Mouse (Mus musculus) hindbrain, embryonic 11.5 days (tissue): ENCODE measurements at regions not wholly inside any gene's neighbourhood (a gene's known extent, or its start where the extent isn't known, plus 50 kb on each side); places are given as distances from the start of the nearest gene placed in this dataset.

Source experiments
- ATAC-seq: fragments of 200-750 bp; cut with Nextera tagmentation; 2 replicates; pipeline ENCODE4 v1.8.0; 2017; ENCODE audit warnings: mild to moderate bottlenecking, moderate TSS enrichment, moderate library complexity; ENCODE audit not compliant: low FRiP score
- DNase-seq: peaks from one replicate; pipeline ENCODE4 v3.0.0-alpha.2; 2015; ENCODE audit warnings: low spot score
- H3K27ac ChIP-seq: fragments of 300-500 bp; sonication (generic); 2 replicates; pipeline ENCODE4 v1.5.1; 2014; ENCODE audit warnings: mild to moderate bottlenecking, low read depth, low read length
- H3K27me3 ChIP-seq: fragments of 300-500 bp; sonication (generic); 2 replicates; pipeline ENCODE4 v1.6.1; 2014; ENCODE audit warnings: mild to moderate bottlenecking, low read length, moderate library complexity, mixed read lengths; ENCODE audit not compliant: control insufficient read depth, insufficient read depth
- H3K36me3 ChIP-seq: fragments of 300-500 bp; sonication (generic); 2 replicates; pipeline ENCODE4 v1.6.1; 2014; ENCODE audit warnings: mild to moderate bottlenecking, low read length, moderate library complexity, mixed read lengths; ENCODE audit not compliant: control insufficient read depth, insufficient read depth
- H3K4me1 ChIP-seq: fragments of 300-500 bp; sonication (generic); replicated peaks from 2 replicates; pipeline ENCODE4 v1.6.1; 2014; ENCODE audit warnings: low read length, mixed read lengths; ENCODE audit not compliant: control insufficient read depth, insufficient read depth
- H3K4me2 ChIP-seq: fragments of 300-500 bp; sonication (generic); replicated peaks from 2 replicates; pipeline ENCODE4 v1.6.1; 2014; ENCODE audit warnings: mild to moderate bottlenecking, low read depth, low read length
- H3K4me3 ChIP-seq: fragments of 300-500 bp; sonication (generic); 2 replicates; pipeline ENCODE4 v1.5.1; 2014; ENCODE audit warnings: low read depth, low read length
- H3K9ac ChIP-seq: fragments of 300-500 bp; sonication (generic); 2 replicates; pipeline ENCODE4 v1.6.1; 2014; ENCODE audit warnings: low read depth, low read length
- H3K9me3 ChIP-seq: fragments of 300-500 bp; sonication (generic); 2 replicates; pipeline ENCODE4 v1.6.1; 2016; ENCODE audit warnings: low read length; ENCODE audit not compliant: control insufficient read depth
- WGBS: fragments of 180-500 bp; shearing (Covaris S2); extraction: QIAGEN DNeasy Blood & Tissue Kit; methylation state at CpG from one replicate; pipeline ENCODE4 v1.1.7; 2014; 5-methylcytosine and 5-hydroxymethylcytosine counted together

- H3K27me3 ChIP-seq = no peaks in the 10 kb centered on the region
- no peak overlapping the region for H3K27ac ChIP-seq
- H3K9ac ChIP-seq = no peak overlapping the region
- no peak overlapping the region for H3K4me2 ChIP-seq
- WGBS = 82% methylated on average over 5 of the region's 5 CpGs
- no peaks in the 10 kb centered on the region for H3K36me3 ChIP-seq
- no peaks in the 10 kb centered on the region for H3K4me1 ChIP-seq
- no peak overlapping the region for H3K4me3 ChIP-seq
- no peaks in the 10 kb centered on the region for H3K9me3 ChIP-seq
- DNase-seq (no peak), ATAC-seq (no peak)
Observed at GRCm38 (mm10) chr3:62730987-62731386, 126.0 kb upstream of the Gpr149 start.

DNA sequence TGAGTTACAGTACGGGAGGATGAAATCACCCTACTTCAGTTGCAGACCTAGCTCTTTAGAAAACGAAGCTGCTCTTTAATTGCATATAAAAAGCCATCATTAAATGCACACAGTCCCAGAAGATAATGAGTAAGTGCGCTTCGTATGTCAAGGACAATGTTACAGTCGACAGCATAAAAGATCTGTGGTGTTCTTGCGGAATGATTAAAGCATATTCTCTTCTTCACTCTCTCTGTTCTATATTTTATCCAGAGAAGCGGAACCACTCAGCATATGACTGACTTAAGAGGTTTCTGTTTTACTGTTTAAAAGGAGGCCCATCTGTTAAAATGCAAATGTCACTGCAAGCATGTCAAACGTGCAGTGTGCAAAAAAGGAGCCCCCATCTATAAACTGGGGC lies 121.0 kb upstream of the Gpr149 start:
- H3K4me3 ChIP-seq = no peak overlapping the region
- H3K27me3 ChIP-seq = no peaks in the 10 kb centered on the region
- no peak overlapping the region for H3K27ac ChIP-seq
- no peak for DNase-seq
- no peaks in the 10 kb centered on the region for H3K4me1 ChIP-seq
- no peaks in the 10 kb centered on the region for H3K36me3 ChIP-seq
- H3K9ac ChIP-seq = no peak overlapping the region
- ATAC-seq = no peak
- H3K4me2 ChIP-seq = no peak overlapping the region
- H3K9me3 ChIP-seq = no peaks in the 10 kb centered on the region
- 82% methylated on average over 8 of the region's 8 CpGs for WGBS

DNA sequence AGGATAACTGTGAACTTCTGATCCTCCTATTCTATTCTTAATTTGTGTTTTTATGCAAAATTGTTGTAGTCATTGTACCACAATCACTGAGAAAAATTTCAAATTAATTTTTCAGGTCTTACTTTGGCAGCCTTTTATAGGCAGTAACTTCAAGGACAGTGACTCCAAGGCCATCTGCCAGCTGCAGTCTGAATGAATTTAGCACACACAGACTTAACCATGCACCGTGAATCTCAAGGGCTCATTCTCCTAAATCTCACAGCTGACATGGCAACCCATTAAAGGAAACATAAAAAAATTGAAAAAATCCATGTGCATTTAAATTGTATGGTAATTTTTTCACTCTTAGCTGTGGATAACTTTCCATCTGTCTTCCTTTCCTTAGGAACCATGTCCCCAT lies 111.9 kb upstream of the Gpr149 start:
- ATAC-seq (no peak), DNase-seq (no peak)
- no peak overlapping the region for H3K4me2 ChIP-seq
- H3K36me3 ChIP-seq = no peaks in the 10 kb centered on the region
- H3K4me1 ChIP-seq = no peaks in the 10 kb centered on the region
- no peaks in the 10 kb centered on the region for H3K9me3 ChIP-seq
- no peak overlapping the region for H3K27ac ChIP-seq
- no peaks in the 10 kb centered on the region for H3K27me3 ChIP-seq
- H3K4me3 ChIP-seq = no peak overlapping the region
- 60% methylated on average over 1 of the region's 1 CpGs for WGBS
- no peak overlapping the region for H3K9ac ChIP-seq

GRCm38 (mm10) chr3:62715311-62715971 lies 110.5 kb upstream of the Gpr149 start:
- Histone ChIP-seq H3K36me3 (no peaks in the 10 kb centered on the region), H3K4me2 (no peak overlapping the region), H3K4me1 (no peaks in the 10 kb centered on the region), H3K27me3 (no peaks in the 10 kb centered on the region), H3K27ac (no peak overlapping the region), H3K9me3 (no peaks in the 10 kb centered on the region), H3K9ac (no peak overlapping the region), H3K4me3 (no peak overlapping the region)
- WGBS = 79% methylated on average over 5 of the region's 5 CpGs
- DNase-seq = peak; percentile 2
- no peak for ATAC-seq
